Mouse (Mus musculus): ENCODE results near the gene Stmnd1. TPM values are rescaled to one million over a fixed set of nuclear protein-coding genes. Genes with fewer than 3 reads are reported as not detected.
"Not testable (repeated sequence)": the region's sequence is repeated elsewhere in the genome, so short reads cannot be mapped to it uniquely, and the experiment has no call there.

Stmnd1 gene
- not detected in 2 replicates for polyA plus RNA-seq (2014; fragmentation: Nextera tagmentation; extraction: Ambion mirVana)

DNA sequence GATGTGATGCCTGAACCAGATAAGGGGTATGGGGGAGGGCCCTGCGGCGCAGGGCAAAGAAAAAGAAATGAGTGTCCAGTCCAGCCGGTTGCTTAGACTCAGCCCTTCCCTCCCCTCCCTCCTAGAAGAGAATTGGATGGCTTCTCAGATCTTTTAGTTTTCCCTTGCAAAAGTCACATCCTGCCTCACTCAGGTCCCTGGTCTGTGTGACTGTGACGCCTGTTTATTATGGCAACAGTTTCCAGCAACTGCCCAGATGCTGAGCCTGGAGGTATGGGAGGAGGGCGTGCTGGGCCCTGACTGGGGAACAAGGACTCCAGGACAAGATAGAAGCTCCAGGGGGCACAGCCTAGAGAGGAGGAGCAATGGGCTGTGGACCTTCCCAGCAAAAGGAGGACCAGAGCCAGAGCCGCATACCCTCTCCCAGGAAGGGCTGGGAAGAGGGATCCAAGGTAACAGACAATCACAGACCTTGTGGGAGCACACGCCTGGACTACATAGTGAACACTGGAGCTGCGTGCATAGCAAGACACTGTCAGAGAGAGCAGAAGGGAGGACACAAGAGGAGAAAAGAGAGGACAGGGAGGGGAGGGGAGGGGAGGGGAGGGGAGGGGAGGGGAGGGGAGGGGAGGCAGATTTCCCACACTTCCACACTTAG, at the start of gene Stmnd1:
TSS of gene Stmnd1 (plus strand) at position 269 of the 658 bp plus-strand sequence.
- Histone ChIP-seq H3K36me3 (ENCODE audit: control insufficient read depth, insufficient read depth, low read length) (no peaks in the 10 kb centered on the region), H3K4me1 (ENCODE audit: control insufficient read depth, insufficient read depth, low read length) (no peaks in the 10 kb centered on the region), H3K4me2 (ENCODE audit: low read depth) (peak within 1 kb of the TSS; percentile 19), H3K9ac (ENCODE audit: low read length) (no peak within 1 kb of the TSS), H3K4me3 (ENCODE audit: low read depth, low read length) (no peak within 1 kb of the TSS), H3K27ac (ENCODE audit: low read depth, low read length) (no peak within 1 kb of the TSS), H3K27me3 (ENCODE audit: control insufficient read depth, insufficient read depth, low read length) (no peaks in the 10 kb centered on the region), H3K9me3 (ENCODE audit: control insufficient read depth, low read length) (no peaks in the 10 kb centered on the region)
- 16% methylated on average over 6 of the region's 8 CpGs for WGBS
- DNase-seq (ENCODE audit: low spot score) (peak; percentile 23), ATAC-seq (ENCODE audit: insufficient read depth, low FRiP score, low TSS enrichment) (no peak)

DNA sequence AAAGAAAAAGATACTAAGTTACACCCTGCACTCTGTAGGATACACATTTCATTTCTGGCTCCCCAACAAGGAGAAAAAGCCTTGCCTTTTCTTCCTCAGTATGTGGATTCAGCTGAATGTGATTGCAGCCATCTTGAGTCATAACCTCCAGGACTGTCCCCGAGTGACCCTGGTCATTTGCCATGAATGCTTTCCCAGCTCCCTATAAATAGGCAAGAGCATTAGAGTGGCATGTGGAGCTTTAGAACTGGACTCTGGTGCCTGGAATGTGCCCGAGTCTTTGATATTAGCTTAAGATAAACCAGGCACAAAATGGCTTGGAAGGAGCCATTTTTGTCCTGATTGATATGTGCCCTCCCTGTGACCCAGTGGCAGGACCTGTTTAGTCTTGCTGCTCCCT, 46.6 kb upstream of the Stmnd1 start:
- DNase-seq (ENCODE audit: low spot score): no peak
- 72% methylated on average over 2 of the region's 2 CpGs for WGBS
- no peak for ATAC-seq (ENCODE audit: insufficient read depth, low FRiP score, low TSS enrichment)
- no peaks in the 10 kb centered on the region for H3K4me1 ChIP-seq (ENCODE audit: control insufficient read depth, insufficient read depth, low read length)
- H3K4me3 ChIP-seq (ENCODE audit: low read depth, low read length): no peak overlapping the region
- H3K9me3 ChIP-seq (ENCODE audit: control insufficient read depth, low read length): no peaks in the 10 kb centered on the region
- H3K4me2 ChIP-seq (ENCODE audit: low read depth): no peak overlapping the region
- no peaks in the 10 kb centered on the region for H3K36me3 ChIP-seq (ENCODE audit: control insufficient read depth, insufficient read depth, low read length)
- no peak overlapping the region for H3K9ac ChIP-seq (ENCODE audit: low read length)
- no peaks in the 10 kb centered on the region for H3K27me3 ChIP-seq (ENCODE audit: control insufficient read depth, insufficient read depth, low read length)
- no peak overlapping the region for H3K27ac ChIP-seq (ENCODE audit: low read depth, low read length)

DNA sequence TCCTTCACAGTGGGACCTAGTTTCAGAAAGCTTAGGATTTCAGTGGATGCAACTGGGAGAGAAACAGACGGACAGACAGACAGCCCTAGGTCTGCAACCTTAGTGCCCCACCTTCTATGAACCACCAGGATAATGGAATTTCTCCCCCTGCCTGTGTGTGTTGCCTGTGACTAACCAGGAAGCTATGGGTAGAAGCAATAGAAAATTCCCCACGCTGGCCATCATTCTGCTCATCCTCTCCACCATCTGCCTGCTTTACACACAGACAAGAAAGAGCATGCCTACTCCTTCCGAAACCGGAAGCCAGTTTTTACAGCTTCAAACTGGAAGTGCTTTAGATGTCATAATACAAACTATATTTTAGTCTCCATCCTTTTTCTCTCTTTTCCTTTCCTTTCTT, 46.0 kb upstream of the Stmnd1 start:
- H3K9me3 ChIP-seq (ENCODE audit: control insufficient read depth, low read length): no peaks in the 10 kb centered on the region
- WGBS: 88% methylated on average over 4 of the region's 4 CpGs

DNA sequence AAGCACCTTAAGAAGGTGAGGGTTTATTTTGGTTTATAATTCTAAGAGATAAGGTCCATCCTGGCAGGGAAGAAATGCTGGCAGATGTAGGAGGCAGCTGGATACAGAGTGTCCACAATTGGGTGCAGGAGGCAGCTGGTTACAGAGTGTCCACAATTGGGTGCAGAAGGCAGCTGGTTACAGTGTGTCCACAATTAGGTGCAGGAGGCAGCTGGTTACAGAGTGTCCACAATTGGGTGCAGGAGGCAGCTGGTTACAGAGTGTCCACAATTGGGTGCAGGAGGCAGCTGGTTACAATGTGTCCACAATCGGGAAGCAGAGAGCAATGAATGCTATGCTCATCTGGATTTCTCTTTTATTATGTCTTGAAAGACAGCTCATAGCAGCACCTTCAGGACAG, 44.8 kb upstream of the Stmnd1 start:
- not testable (repeated sequence) for H3K4me2 ChIP-seq (ENCODE audit: low read depth); H3K27me3 ChIP-seq (ENCODE audit: control insufficient read depth, insufficient read depth, low read length); DNase-seq (ENCODE audit: low spot score); H3K9ac ChIP-seq (ENCODE audit: low read length); H3K36me3 ChIP-seq (ENCODE audit: control insufficient read depth, insufficient read depth, low read length); H3K4me1 ChIP-seq (ENCODE audit: control insufficient read depth, insufficient read depth, low read length); H3K4me3 ChIP-seq (ENCODE audit: low read depth, low read length); H3K27ac ChIP-seq (ENCODE audit: low read depth, low read length); H3K9me3 ChIP-seq (ENCODE audit: control insufficient read depth, low read length); ATAC-seq (ENCODE audit: insufficient read depth, low FRiP score, low TSS enrichment)
- WGBS: 94% methylated on average over 1 of the region's 1 CpGs

More for the DNA sequence above, 46.0 kb upstream of the Stmnd1 start:
- Histone ChIP-seq H3K36me3 (ENCODE audit: control insufficient read depth, insufficient read depth, low read length) (no peaks in the 10 kb centered on the region), H3K27ac (ENCODE audit: low read depth, low read length) (no peak overlapping the region), H3K4me3 (ENCODE audit: low read depth, low read length) (no peak overlapping the region), H3K9ac (ENCODE audit: low read length) (no peak overlapping the region), H3K27me3 (ENCODE audit: control insufficient read depth, insufficient read depth, low read length) (no peaks in the 10 kb centered on the region), H3K4me1 (ENCODE audit: control insufficient read depth, insufficient read depth, low read length) (no peaks in the 10 kb centered on the region), H3K4me2 (ENCODE audit: low read depth) (no peak overlapping the region)
- no peak for ATAC-seq (ENCODE audit: insufficient read depth, low FRiP score, low TSS enrichment)
- DNase-seq (ENCODE audit: low spot score): no peak

DNA sequence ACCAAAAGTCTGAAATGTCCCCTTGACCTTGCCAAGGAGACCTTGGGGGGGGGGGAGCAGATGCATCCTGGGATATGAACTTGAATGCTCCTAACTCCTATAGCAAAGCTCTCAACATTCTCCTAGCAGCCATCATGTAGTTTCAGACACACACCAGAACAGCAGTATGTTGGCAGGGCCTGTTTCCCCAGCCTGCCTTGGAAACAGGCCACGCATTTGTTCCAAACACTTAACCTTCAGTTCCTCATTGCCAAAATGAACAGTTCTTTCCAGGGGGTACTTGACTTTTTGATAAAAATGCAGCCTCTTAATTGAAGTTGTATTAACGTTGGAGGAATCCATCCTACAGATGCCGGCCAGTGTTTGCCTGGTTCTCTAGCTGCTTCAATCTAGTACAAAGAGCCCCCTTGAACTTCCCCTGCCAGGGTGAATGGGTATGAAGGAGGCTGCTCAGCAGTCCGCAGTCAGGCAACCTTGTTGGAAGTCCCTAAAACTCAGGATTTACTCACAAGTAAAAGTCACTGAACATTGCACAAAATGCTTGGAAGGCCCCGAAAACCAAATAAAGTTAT, 41.9 kb upstream of the Stmnd1 start:
- 90% methylated on average over 5 of the region's 5 CpGs for WGBS
- H3K4me3 ChIP-seq (ENCODE audit: low read depth, low read length): no peak overlapping the region
- no peaks in the 10 kb centered on the region for H3K36me3 ChIP-seq (ENCODE audit: control insufficient read depth, insufficient read depth, low read length)
- ATAC-seq (ENCODE audit: insufficient read depth, low FRiP score, low TSS enrichment): no peak
- no peak overlapping the region for H3K9ac ChIP-seq (ENCODE audit: low read length)
- H3K9me3 ChIP-seq (ENCODE audit: control insufficient read depth, low read length): no peaks in the 10 kb centered on the region
- no peak overlapping the region for H3K27ac ChIP-seq (ENCODE audit: low read depth, low read length)
- no peak overlapping the region for H3K4me2 ChIP-seq (ENCODE audit: low read depth)
- no peaks in the 10 kb centered on the region for H3K27me3 ChIP-seq (ENCODE audit: control insufficient read depth, insufficient read depth, low read length)
- no peaks in the 10 kb centered on the region for H3K4me1 ChIP-seq (ENCODE audit: control insufficient read depth, insufficient read depth, low read length)
- no peak for DNase-seq (ENCODE audit: low spot score)

DNA sequence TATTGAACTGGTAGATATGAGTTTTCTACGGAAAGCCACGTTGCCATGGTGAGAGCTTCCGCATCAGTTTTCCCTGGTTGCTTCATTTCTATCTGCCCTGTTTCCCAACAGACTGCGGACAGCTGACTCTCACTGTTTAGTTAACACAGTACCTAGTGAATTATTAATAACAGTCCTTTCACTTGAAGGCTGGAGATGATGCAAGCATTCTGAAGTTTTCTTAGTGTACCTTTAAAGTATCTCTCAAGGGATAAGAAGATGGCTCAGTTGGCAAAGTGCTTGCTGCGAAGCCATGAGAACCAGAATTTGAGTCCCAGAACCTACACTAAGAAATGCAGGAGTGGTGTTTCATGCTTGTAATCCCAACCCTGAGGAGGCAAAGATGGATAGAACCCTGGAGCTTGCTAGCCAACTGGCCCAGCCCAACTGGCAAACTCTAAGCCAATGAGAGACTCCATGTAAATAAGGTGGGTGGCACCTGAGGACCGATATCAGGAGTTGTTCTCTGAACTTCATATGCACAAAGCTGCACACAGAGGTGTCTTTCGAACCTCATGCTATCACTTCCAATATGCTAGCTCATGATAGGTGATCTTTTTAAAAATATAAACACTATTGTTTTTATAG, 35.7 kb upstream of the Stmnd1 start:
- WGBS: 62% methylated on average over 7 of the region's 7 CpGs
- ATAC-seq (ENCODE audit: insufficient read depth, low FRiP score, low TSS enrichment): no peak
- H3K4me3 ChIP-seq (ENCODE audit: low read depth, low read length): no peak overlapping the region

DNA sequence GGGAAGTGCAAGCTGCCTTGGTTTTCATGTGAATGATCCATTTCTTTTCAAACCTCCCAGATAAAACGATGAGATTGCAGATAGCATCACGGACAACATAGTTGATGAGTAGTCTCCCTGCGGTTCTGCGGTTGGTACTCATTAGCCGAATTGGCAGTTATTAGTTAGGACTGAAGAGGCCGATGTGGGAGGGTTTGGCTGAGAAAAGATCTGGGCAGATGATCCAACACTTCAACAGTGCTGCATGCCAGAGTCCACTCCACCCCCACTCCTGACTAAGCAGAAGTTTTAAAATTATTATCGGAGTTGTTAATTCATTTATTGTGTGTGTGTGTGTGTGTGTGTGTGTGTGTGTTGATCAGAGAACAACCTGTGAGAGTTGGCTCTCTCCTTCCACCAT, 34.7 kb upstream of the Stmnd1 start:
- H3K36me3 ChIP-seq (ENCODE audit: control insufficient read depth, insufficient read depth, low read length): no peaks in the 10 kb centered on the region
- H3K4me1 ChIP-seq (ENCODE audit: control insufficient read depth, insufficient read depth, low read length): no peaks in the 10 kb centered on the region
- H3K27me3 ChIP-seq (ENCODE audit: control insufficient read depth, insufficient read depth, low read length): no peaks in the 10 kb centered on the region
- ATAC-seq (ENCODE audit: insufficient read depth, low FRiP score, low TSS enrichment) (no peak), DNase-seq (ENCODE audit: low spot score) (no peak)
- H3K4me2 ChIP-seq (ENCODE audit: low read depth): no peak overlapping the region
- no peak overlapping the region for H3K27ac ChIP-seq (ENCODE audit: low read depth, low read length)
- no peaks in the 10 kb centered on the region for H3K9me3 ChIP-seq (ENCODE audit: control insufficient read depth, low read length)
- no peak overlapping the region for H3K9ac ChIP-seq (ENCODE audit: low read length)
- 92% methylated on average over 7 of the region's 7 CpGs for WGBS
- H3K4me3 ChIP-seq (ENCODE audit: low read depth, low read length): no peak overlapping the region

More for the DNA sequence above, 35.7 kb upstream of the Stmnd1 start:
- Histone ChIP-seq H3K27ac (ENCODE audit: low read depth, low read length) (no peak overlapping the region), H3K4me1 (ENCODE audit: control insufficient read depth, insufficient read depth, low read length) (no peaks in the 10 kb centered on the region), H3K9ac (ENCODE audit: low read length) (no peak overlapping the region), H3K27me3 (ENCODE audit: control insufficient read depth, insufficient read depth, low read length) (no peaks in the 10 kb centered on the region), H3K4me2 (ENCODE audit: low read depth) (no peak overlapping the region), H3K9me3 (ENCODE audit: control insufficient read depth, low read length) (no peaks in the 10 kb centered on the region), H3K36me3 (ENCODE audit: control insufficient read depth, insufficient read depth, low read length) (no peaks in the 10 kb centered on the region)
- DNase-seq (ENCODE audit: low spot score): no peak

DNA sequence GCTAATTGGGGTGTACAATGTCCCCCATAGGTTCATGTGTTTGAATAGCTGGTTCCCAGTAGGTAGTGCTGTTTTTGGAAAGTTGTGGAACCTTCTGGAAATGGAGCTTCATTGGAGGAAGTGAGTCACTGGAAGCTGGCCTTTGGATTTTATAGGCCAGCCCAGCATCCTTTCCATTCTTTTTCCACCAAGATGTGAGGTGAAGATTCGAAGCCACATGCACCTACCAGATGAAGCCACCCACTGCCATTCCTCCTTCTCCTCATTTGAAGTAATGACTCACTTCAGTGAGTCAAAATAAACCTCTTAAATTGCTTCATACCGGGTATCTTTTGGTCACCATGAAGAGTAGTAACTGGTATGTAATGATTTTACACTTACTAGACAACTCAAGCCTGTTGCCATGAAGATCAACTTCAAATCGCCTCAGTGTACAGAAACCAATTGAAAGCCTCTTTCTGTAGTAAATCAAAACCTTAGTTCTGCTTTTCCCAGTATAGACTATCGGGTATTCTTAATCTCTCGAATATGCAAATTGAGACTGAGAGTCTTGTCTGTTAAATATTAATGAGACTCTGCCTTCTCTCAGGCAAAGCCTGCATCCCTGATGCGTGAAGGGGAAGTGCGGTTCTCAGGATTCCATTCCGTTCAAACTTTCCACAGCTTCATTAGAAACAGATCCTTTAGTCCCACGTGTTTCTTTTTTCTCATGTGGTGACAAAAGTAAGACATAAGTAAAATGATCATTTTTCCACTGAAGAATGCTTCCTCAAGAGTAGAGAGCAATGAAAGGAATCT, 31.9 kb upstream of the Stmnd1 start:
- DNase-seq (ENCODE audit: low spot score) (no peak), ATAC-seq (ENCODE audit: insufficient read depth, low FRiP score, low TSS enrichment) (no peak)
- no peak overlapping the region for H3K4me2 ChIP-seq (ENCODE audit: low read depth)
- 71% methylated on average over 9 of the region's 9 CpGs for WGBS
- no peak overlapping the region for H3K27ac ChIP-seq (ENCODE audit: low read depth, low read length)
- no peaks in the 10 kb centered on the region for H3K36me3 ChIP-seq (ENCODE audit: control insufficient read depth, insufficient read depth, low read length)
- H3K9ac ChIP-seq (ENCODE audit: low read length): no peak overlapping the region
- no peaks in the 10 kb centered on the region for H3K27me3 ChIP-seq (ENCODE audit: control insufficient read depth, insufficient read depth, low read length)
- no peaks in the 10 kb centered on the region for H3K9me3 ChIP-seq (ENCODE audit: control insufficient read depth, low read length)
- no peak overlapping the region for H3K4me3 ChIP-seq (ENCODE audit: low read depth, low read length)
- H3K4me1 ChIP-seq (ENCODE audit: control insufficient read depth, insufficient read depth, low read length): no peaks in the 10 kb centered on the region
